Mouse (Mus musculus) CH12.LX (cell line): ENCODE data around the gene Lrfn1.

Experiments
- CHD1 ChIP-seq: IDR thresholded peaks from 2 replicates; pipeline ENCODE4 v1.6.1; 2012; ENCODE audit warnings: low read depth, low read length, improper control_type of control experiment, inconsistent platforms
- CTCF ChIP-seq, 2 experiments: IDR thresholded peaks in 1 of 2; conservative IDR thresholded peaks in 1 of 2; 2 replicates each; pipeline ENCODE4 v1.5.1; 2011 to 2012; ENCODE audit warnings: low read depth in 2 of 2, low read length in 2 of 2, improper control_type of control experiment in 1 of 2, inconsistent platforms in 1 of 2, mild to moderate bottlenecking in 1 of 2, moderate library complexity in 1 of 2
- GABPA ChIP-seq: IDR thresholded peaks from 2 replicates; pipeline ENCODE4 v1.6.1; 2012; ENCODE audit warnings: low read depth, low read length, improper control_type of control experiment, inconsistent platforms; ENCODE audit not compliant: insufficient replicate concordance
- HCFC1 ChIP-seq: IDR thresholded peaks from 2 replicates; pipeline ENCODE4 v1.6.1; 2012; ENCODE audit warnings: low read depth, mild to moderate bottlenecking, inconsistent platforms, low read length, improper control_type of control experiment
- IRF4 ChIP-seq: IDR thresholded peaks from 2 replicates; pipeline ENCODE4 v1.6.1; 2014; ENCODE audit warnings: low read depth, mild to moderate bottlenecking, inconsistent platforms, low read length, improper control_type of control experiment
- KAT2A ChIP-seq: IDR thresholded peaks from 2 replicates; pipeline ENCODE4 v1.6.1; 2012; ENCODE audit warnings: low read length, improper control_type of control experiment, inconsistent platforms; ENCODE audit not compliant: insufficient replicate concordance
- MAFK ChIP-seq: IDR thresholded peaks from 2 replicates; pipeline ENCODE4 v1.6.1; 2011; ENCODE audit warnings: low read length, improper control_type of control experiment; ENCODE audit not compliant: insufficient replicate concordance
- MAX ChIP-seq: IDR thresholded peaks from 2 replicates; pipeline ENCODE4 v1.6.1; 2011; ENCODE audit warnings: low read length, improper control_type of control experiment
- MAZ ChIP-seq: IDR thresholded peaks from 2 replicates; pipeline ENCODE4 v1.6.1; 2012; ENCODE audit warnings: low read depth, mild to moderate bottlenecking, inconsistent platforms, low read length, improper control_type of control experiment, moderate library complexity
- MEF2A ChIP-seq: IDR thresholded peaks from 2 replicates; pipeline ENCODE4 v1.6.1; 2014; ENCODE audit warnings: low read depth, mild to moderate bottlenecking, inconsistent platforms, low read length, improper control_type of control experiment, borderline replicate concordance
- POLR2A ChIP-seq: IDR thresholded peaks from 2 replicates; pipeline ENCODE4 v1.6.1; 2011; ENCODE audit warnings: low read depth, mild to moderate bottlenecking, improper control_type of control experiment, low read length
- SMC3 ChIP-seq: IDR thresholded peaks from 2 replicates; pipeline ENCODE4 v1.6.1; 2011; ENCODE audit warnings: low read depth, low read length, improper control_type of control experiment
- ZKSCAN1 ChIP-seq: IDR thresholded peaks from 2 replicates; pipeline ENCODE4 v1.6.1; 2012; ENCODE audit warnings: low read depth, inconsistent platforms, low read length, improper control_type of control experiment, borderline replicate concordance

GRCm38 (mm10) chr7:28460361-28460760 is 8.6 kb downstream of the Lrfn1 start:
- TF ChIP-seq CTCF (conservative IDR thresholded peaks at IDR 0.05 in 1 of 2, IDR thresholded peaks at IDR 0.05 in 1 of 2; ENCODE audit: low read depth in 2 of 2, low read length in 2 of 2) = no peak
- TF ChIP-seq MAFK = no peak
- TF ChIP-seq KAT2A = no peak
- no peak for TF ChIP-seq POLR2A
- no peak for TF ChIP-seq IRF4
- no peak for TF ChIP-seq HCFC1
- TF ChIP-seq MEF2A = no peak
- TF ChIP-seq GABPA = no peak
- no peak for TF ChIP-seq MAX
- TF ChIP-seq ZKSCAN1 = no peak
- TF ChIP-seq SMC3 = no peak
- no peak for TF ChIP-seq CHD1
- no peak for TF ChIP-seq MAZ
